Mouse (Mus musculus) myocyte (in vitro differentiated cells): ENCODE data around the gene Cptp.

Experiments
- E2F4 ChIP-seq: IDR thresholded peaks from one replicate; pipeline ENCODE4 v1.6.1; 2011; ENCODE audit warnings: mild to moderate bottlenecking, control low read depth, moderate library complexity; ENCODE audit not compliant: insufficient read depth
- POLR2A ChIP-seq: IDR thresholded peaks from one replicate; pipeline ENCODE4 v1.6.1; 2011; ENCODE audit warnings: low read depth, mild to moderate bottlenecking, control low read depth, moderate library complexity; ENCODE audit not compliant: insufficient read length
- TCF12 ChIP-seq: IDR thresholded peaks from one replicate; pipeline ENCODE4 v1.6.1; 2011; ENCODE audit warnings: mild to moderate bottlenecking, control low read depth; ENCODE audit not compliant: poor library complexity, insufficient read depth, severe bottlenecking
- USF1 ChIP-seq: IDR thresholded peaks from one replicate; pipeline ENCODE4 v1.6.1; 2011; ENCODE audit warnings: low read depth, mild to moderate bottlenecking, control low read depth, moderate library complexity

DNA sequence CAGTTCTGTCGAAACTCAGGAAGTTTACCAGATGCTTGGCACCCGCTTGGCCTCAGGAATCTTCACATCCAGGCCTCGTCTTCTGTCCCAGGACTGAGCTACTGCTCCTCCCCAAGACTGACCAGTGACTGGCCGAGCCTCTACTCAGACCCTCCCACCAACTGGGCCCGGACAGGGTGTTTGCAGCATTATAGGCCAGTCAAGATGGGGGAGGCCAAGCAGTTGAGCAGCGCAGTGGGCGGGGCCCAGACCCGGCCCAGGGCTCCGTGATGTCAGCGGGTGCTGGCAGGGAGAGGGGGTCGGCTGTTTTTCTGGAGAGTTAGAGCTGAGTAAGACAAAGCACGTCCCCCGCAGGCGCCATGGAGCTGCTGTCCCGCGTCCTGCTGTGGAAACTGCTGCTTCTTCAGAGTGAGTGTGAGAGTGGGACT, 29.7 kb downstream of the Cptp start, which contains the start of gene Mxra8:
- TF ChIP-seq E2F4 (no peak), POLR2A (peak; percentile 10), USF1 (no peak), TCF12 (no peak)
